Mouse (Mus musculus): ENCODE data around the gene Aldh2. TPM values are rescaled to one million over a fixed set of nuclear protein-coding genes. Genes with fewer than 3 reads are reported as not detected.
"Not testable (repeated sequence)": the region's sequence is repeated elsewhere in the genome, so short reads cannot be mapped to it uniquely, and the experiment has no call there.

Gene Aldh2
- polyA plus RNA-seq, 1 experiment: 225 TPM

DNA sequence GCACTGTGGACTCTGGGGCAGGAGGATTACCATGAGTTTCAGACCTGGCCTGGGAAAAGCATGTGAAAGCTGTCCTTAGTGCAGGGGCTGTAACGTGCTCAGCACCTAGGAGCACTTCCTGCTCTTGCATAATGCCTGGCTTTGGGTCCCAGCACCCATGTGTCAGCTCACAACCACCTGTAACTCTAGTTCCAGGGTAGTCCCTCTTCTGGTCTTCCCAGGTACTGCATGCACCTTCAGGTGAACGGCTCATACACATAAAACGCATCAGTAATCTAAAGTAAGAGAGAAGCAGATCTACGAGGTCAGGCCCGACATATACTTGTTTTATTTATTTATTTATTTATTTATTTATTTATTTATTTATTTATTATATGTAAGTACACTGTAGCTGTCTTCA, 59.1 kb downstream of the Aldh2 start:
- Histone ChIP-seq H3K36me3 (ENCODE audit: control insufficient read depth, insufficient read depth) (peaks cover 73% of the 10 kb centered on the region), H3K4me3 (ENCODE audit: insufficient read depth, poor library complexity, severe bottlenecking) (no peak overlapping the region)
- no peak for TF ChIP-seq FOSL1 (IDR thresholded peaks at IDR 0.05; ENCODE audit: insufficient read depth, low read length, poor library complexity, severe bottlenecking)
- TF ChIP-seq CEBPB (IDR thresholded peaks at IDR 0.05; ENCODE audit: low read depth): peak; percentile 27

DNA sequence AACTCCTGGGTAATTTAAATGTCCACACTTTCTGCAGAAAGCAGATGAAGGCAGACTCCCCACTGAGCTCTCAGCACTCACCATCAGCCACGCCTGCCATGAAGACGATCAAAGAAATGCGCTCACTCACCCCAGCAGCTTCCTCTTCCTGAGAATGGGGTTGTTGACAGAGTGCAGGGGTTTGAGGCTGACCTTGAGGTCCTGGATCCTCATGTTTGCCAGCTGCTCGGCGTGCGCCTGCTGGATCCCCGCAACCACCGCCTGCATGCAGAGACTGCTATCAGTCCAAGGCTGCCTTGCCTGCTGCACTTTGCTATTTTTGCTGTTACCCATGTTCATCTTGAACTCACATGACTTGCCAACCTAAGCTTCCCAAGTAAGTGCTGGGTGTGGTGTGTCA, 66.7 kb downstream of the Aldh2 start:
- Histone ChIP-seq H3ac (ENCODE audit: control insufficient read depth, insufficient read length, low read depth) (no peak overlapping the region), H3K27me3 (ENCODE audit: control insufficient read depth, insufficient read depth, insufficient read length) (no peaks in the 10 kb centered on the region), H3K79me2 (ENCODE audit: control insufficient read depth, insufficient read depth) (no peaks in the 10 kb centered on the region), H3K4me3 (ENCODE audit: insufficient read depth, poor library complexity, severe bottlenecking) (no peak overlapping the region), H3K36me3 (ENCODE audit: control insufficient read depth, insufficient read depth) (peaks cover 68% of the 10 kb centered on the region), H3K79me3 (ENCODE audit: low read depth) (no peaks in the 10 kb centered on the region)
- no peak for TF ChIP-seq USF1 (IDR thresholded peaks at IDR 0.05; ENCODE audit: low read depth)
- TF ChIP-seq CTCF (IDR thresholded peaks at IDR 0.05; ENCODE audit: control insufficient read depth, insufficient read depth, insufficient read length): no peak
- TF ChIP-seq CEBPB (IDR thresholded peaks at IDR 0.05; ENCODE audit: low read depth): no peak
- TF ChIP-seq MAX (IDR thresholded peaks at IDR 0.05): no peak
- TF ChIP-seq FOSL1 (IDR thresholded peaks at IDR 0.05; ENCODE audit: insufficient read depth, low read length, poor library complexity, severe bottlenecking): no peak
- no peak for TF ChIP-seq MYOD1 (IDR thresholded peaks at IDR 0.05; ENCODE audit: control insufficient read depth, insufficient read length, low read depth)
- no peak for TF ChIP-seq MYOG (IDR thresholded peaks at IDR 0.05; ENCODE audit: control insufficient read depth, extremely low read depth, insufficient read length)

More for the DNA sequence above, 59.1 kb downstream of the Aldh2 start:
- Histone ChIP-seq H3K27me3 (ENCODE audit: control insufficient read depth, insufficient read depth, insufficient read length) (no peaks in the 10 kb centered on the region), H3ac (ENCODE audit: control insufficient read depth, insufficient read length, low read depth) (no peak overlapping the region), H3K79me3 (ENCODE audit: low read depth) (peaks cover 11% of the 10 kb centered on the region), H3K79me2 (ENCODE audit: control insufficient read depth, insufficient read depth) (peaks cover 55% of the 10 kb centered on the region)

- peaks cover 69% of the 10 kb centered on the region for H3K36me3 ChIP-seq (ENCODE audit: control insufficient read depth, insufficient read depth)
- no peaks in the 10 kb centered on the region for H3K27me3 ChIP-seq (ENCODE audit: control insufficient read depth, insufficient read depth, insufficient read length)
- no peaks in the 10 kb centered on the region for H3K79me3 ChIP-seq (ENCODE audit: low read depth)
- TF ChIP-seq FOSL1 (IDR thresholded peaks at IDR 0.05; ENCODE audit: insufficient read depth, low read length, poor library complexity, severe bottlenecking) (no peak), MYOD1 (IDR thresholded peaks at IDR 0.05; ENCODE audit: control insufficient read depth, insufficient read length, low read depth) (no peak), USF1 (IDR thresholded peaks at IDR 0.05; ENCODE audit: low read depth) (no peak)
- no peaks in the 10 kb centered on the region for H3K79me2 ChIP-seq (ENCODE audit: control insufficient read depth, insufficient read depth)
- no peak overlapping the region for H3K4me3 ChIP-seq (ENCODE audit: insufficient read depth, poor library complexity, severe bottlenecking)
- no peak overlapping the region for H3ac ChIP-seq (ENCODE audit: control insufficient read depth, insufficient read length, low read depth)
These were observed 67.1 kb downstream of the Aldh2 start for GRCm38 (mm10) chr5:121526526-121526925.

- Histone ChIP-seq H3K27me3 (ENCODE audit: control insufficient read depth, insufficient read depth, insufficient read length) (no peaks in the 10 kb centered on the region), H3K79me2 (ENCODE audit: control insufficient read depth, insufficient read depth) (no peaks in the 10 kb centered on the region), H3K79me3 (ENCODE audit: low read depth) (no peaks in the 10 kb centered on the region), H3K4me3 (ENCODE audit: insufficient read depth, poor library complexity, severe bottlenecking) (no peak overlapping the region), H3K36me3 (ENCODE audit: control insufficient read depth, insufficient read depth) (peaks cover 69% of the 10 kb centered on the region), H3ac (ENCODE audit: control insufficient read depth, insufficient read length, low read depth) (no peak overlapping the region)
- TF ChIP-seq CTCF (IDR thresholded peaks at IDR 0.05; ENCODE audit: control insufficient read depth, insufficient read depth, insufficient read length): no peak
- TF ChIP-seq FOSL1 (IDR thresholded peaks at IDR 0.05; ENCODE audit: insufficient read depth, low read length, poor library complexity, severe bottlenecking): no peak
- TF ChIP-seq CEBPB (IDR thresholded peaks at IDR 0.05; ENCODE audit: low read depth): no peak
- no peak for TF ChIP-seq MYOG (IDR thresholded peaks at IDR 0.05; ENCODE audit: control insufficient read depth, extremely low read depth, insufficient read length)
- TF ChIP-seq USF1 (IDR thresholded peaks at IDR 0.05; ENCODE audit: low read depth): no peak
- TF ChIP-seq MYOD1 (IDR thresholded peaks at IDR 0.05; ENCODE audit: control insufficient read depth, insufficient read length, low read depth): no peak
- TF ChIP-seq MAX (IDR thresholded peaks at IDR 0.05): no peak
These were observed 67.7 kb downstream of the Aldh2 start for GRCm38 (mm10) chr5:121525774-121526450.

DNA sequence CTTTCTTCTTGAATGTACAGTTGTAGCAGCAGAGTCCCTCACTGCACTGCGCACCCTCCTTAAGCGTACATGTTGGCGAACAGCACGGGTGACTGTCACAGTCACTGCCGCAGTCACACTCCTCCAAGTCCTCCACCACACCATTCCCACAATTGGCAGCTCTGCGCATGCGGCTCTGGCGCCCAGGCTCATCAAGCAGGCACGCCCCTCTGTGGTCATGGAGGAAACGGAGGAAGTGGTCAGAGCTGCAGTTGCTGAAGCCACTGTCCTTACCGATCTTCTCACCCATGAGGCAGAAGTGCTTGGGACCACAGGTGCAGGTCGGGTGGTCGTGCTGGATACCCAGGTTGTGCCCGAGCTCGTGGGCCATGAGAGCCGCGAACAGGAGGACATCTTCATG, 73.9 kb downstream of the Aldh2 start:
- not testable (repeated sequence) for H3K79me2 ChIP-seq (ENCODE audit: control insufficient read depth, insufficient read depth); H3ac ChIP-seq (ENCODE audit: control insufficient read depth, insufficient read length, low read depth); H3K79me3 ChIP-seq (ENCODE audit: low read depth); H3K4me3 ChIP-seq (ENCODE audit: insufficient read depth, poor library complexity, severe bottlenecking); H3K27me3 ChIP-seq (ENCODE audit: control insufficient read depth, insufficient read depth, insufficient read length)
- H3K36me3 ChIP-seq (ENCODE audit: control insufficient read depth, insufficient read depth): peaks cover 39% of the 10 kb centered on the region

GRCm38 (mm10) chr5:121518983-121519382, 74.6 kb downstream of the Aldh2 start:
- H3K4me3 ChIP-seq (ENCODE audit: insufficient read depth, poor library complexity, severe bottlenecking): no peak overlapping the region
- peaks cover 34% of the 10 kb centered on the region for H3K36me3 ChIP-seq (ENCODE audit: control insufficient read depth, insufficient read depth)
- no peaks in the 10 kb centered on the region for H3K27me3 ChIP-seq (ENCODE audit: control insufficient read depth, insufficient read depth, insufficient read length)
- TF ChIP-seq CTCF (IDR thresholded peaks at IDR 0.05; ENCODE audit: control insufficient read depth, insufficient read depth, insufficient read length) (no peak), USF1 (IDR thresholded peaks at IDR 0.05; ENCODE audit: low read depth) (no peak), CEBPB (IDR thresholded peaks at IDR 0.05; ENCODE audit: low read depth) (no peak), FOSL1 (IDR thresholded peaks at IDR 0.05; ENCODE audit: insufficient read depth, low read length, poor library complexity, severe bottlenecking) (no peak), MYOG (IDR thresholded peaks at IDR 0.05; ENCODE audit: control insufficient read depth, extremely low read depth, insufficient read length) (no peak), MYOD1 (IDR thresholded peaks at IDR 0.05; ENCODE audit: control insufficient read depth, insufficient read length, low read depth) (no peak), MAX (IDR thresholded peaks at IDR 0.05) (no peak)
- no peaks in the 10 kb centered on the region for H3K79me3 ChIP-seq (ENCODE audit: low read depth)
- H3ac ChIP-seq (ENCODE audit: control insufficient read depth, insufficient read length, low read depth): no peak overlapping the region
- H3K79me2 ChIP-seq (ENCODE audit: control insufficient read depth, insufficient read depth): no peaks in the 10 kb centered on the region

Other genes starting within 250 kb of the Aldh2 start
- 19.2 TPM for gene Trafd1, start 208.2 kb downstream of the Aldh2 start, polyA plus RNA-seq (2012; fragmentation: generic; extraction: Trizol)
- gene Naa25, start 195.9 kb downstream of the Aldh2 start, polyA plus RNA-seq (2012; fragmentation: generic; extraction: Trizol): 16.8 TPM
- gene Tmem116, start 141.9 kb downstream of the Aldh2 start, polyA plus RNA-seq (2012; fragmentation: generic; extraction: Trizol): 0.54 TPM
- 109 TPM for gene Erp29, start 141.3 kb downstream of the Aldh2 start, polyA plus RNA-seq (2012; fragmentation: generic; extraction: Trizol)
- gene Adam1b, start 90.4 kb downstream of the Aldh2 start, polyA plus RNA-seq (2012; fragmentation: generic; extraction: Trizol): not detected
- gene Adam1a, start 48.3 kb downstream of the Aldh2 start, polyA plus RNA-seq (2012; fragmentation: generic; extraction: Trizol): 0.99 TPM
- gene Gm42878, start 48.3 kb downstream of the Aldh2 start, polyA plus RNA-seq (2012; fragmentation: generic; extraction: Trizol): not detected
- gene Mapkapk5, start 47.9 kb downstream of the Aldh2 start, polyA plus RNA-seq (2012; fragmentation: generic; extraction: Trizol): 68.7 TPM
- 0.77 TPM for gene Acad12, start 25.1 kb upstream of the Aldh2 start, polyA plus RNA-seq (2012; fragmentation: generic; extraction: Trizol)
- gene Acad10, start 66.7 kb upstream of the Aldh2 start, polyA plus RNA-seq (2012; fragmentation: generic; extraction: Trizol): 1.8 TPM
- 31.7 TPM for gene Brap, start 66.7 kb upstream of the Aldh2 start, polyA plus RNA-seq (2012; fragmentation: generic; extraction: Trizol)
- 69.9 TPM for gene Atxn2, start 117.5 kb upstream of the Aldh2 start, polyA plus RNA-seq (2012; fragmentation: generic; extraction: Trizol)
- gene Sh2b3, start 243.8 kb upstream of the Aldh2 start, polyA plus RNA-seq (2012; fragmentation: generic; extraction: Trizol): 46.2 TPM

All from C2C12 (cell line).